Mouse (Mus musculus): ENCODE data around the gene Zranb1.

Gene Zranb1

DNA sequence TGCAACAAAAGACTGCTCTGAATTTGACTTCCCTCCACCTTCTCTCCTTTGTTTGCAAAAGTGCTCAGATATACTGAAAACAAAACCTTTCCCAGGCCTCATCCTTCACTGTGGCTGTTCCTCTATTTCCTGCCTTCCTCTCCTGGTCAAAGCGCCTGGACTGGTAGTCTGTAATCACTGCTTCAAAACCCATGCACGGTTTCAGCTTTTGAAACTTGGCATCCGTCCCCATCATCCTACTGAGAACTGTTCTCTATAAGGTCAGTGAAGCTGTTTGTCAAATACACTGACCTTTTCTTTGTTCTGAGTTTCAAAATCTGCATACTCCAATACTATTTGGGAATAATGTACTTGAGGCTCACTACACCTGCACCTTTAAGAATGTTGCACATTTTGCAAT lies 3.7 kb upstream of the Zranb1 start:
- DNase-seq (ENCODE audit: low read depth, low spot score), result no peak

- DNase-seq (ENCODE audit: low read depth, low spot score), result no peak
These were observed 887 bp upstream of the Zranb1 start for GRCm38 (mm10) chr7:132930055-132930454.

DNA sequence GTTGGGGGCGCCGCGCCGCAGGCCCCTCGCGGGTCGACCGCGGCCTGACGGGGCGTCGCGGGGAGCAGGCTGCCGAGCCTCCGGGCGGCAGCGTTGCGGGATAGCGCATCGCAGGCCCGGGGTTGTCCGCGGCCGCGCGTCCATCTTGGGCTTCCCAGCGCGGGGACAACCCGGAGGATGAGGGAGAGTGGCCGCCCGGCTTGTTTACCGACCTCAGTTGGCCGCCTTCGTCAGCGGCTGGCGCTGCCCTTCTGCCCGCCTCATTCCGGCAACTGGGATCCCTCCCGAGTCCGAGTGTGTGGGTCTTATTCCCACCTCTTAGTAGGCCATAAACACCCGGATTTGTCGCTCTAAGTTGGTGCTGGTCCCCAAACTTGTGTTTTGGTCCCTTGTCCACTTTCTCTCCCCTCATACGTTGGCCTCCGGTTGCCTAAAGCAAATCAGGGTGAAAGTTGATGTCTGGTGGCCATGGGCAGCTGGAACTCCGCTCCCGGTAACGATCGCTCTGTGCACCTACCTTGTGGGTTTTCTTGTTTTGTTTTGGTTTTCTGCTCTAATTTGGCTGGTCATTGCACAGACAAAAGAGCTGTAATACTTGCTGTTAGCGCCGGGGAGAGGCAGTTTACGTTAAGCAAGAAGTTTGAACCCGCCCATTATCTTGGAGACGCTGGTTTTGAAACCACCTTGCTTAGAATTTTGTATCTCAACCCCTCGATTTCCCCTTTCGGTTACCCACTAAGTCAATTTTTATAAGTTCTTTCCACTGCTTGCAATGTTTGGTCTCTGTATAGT lies 814 bp downstream of the Zranb1 start:
- no peak for DNase-seq (ENCODE audit: low read depth, low spot score)

DNA sequence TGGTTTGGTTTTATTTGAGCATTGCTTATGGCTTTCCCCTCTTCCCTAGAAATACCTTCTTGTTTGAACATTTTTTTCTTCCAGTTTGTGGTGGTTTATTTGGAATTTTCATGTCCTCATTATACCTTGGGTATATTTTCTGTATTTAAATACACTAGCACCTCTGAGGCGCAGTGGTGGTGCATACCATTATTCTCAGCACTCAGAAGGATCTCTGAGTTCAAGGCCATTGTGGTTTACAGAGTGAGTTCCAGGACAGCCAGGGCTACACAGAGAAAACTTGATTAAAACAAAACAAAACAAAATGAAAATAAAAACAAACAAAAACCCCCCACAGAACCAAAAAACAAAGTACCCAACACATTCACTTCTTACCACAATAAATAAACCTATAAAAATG lies 2.4 kb downstream of the Zranb1 start:
- no peak for DNase-seq (ENCODE audit: low read depth, low spot score)

- no peak for DNase-seq (ENCODE audit: low read depth, low spot score)
These were observed 3.8 kb downstream of the Zranb1 start for GRCm38 (mm10) chr7:132934743-132935142.

DNA sequence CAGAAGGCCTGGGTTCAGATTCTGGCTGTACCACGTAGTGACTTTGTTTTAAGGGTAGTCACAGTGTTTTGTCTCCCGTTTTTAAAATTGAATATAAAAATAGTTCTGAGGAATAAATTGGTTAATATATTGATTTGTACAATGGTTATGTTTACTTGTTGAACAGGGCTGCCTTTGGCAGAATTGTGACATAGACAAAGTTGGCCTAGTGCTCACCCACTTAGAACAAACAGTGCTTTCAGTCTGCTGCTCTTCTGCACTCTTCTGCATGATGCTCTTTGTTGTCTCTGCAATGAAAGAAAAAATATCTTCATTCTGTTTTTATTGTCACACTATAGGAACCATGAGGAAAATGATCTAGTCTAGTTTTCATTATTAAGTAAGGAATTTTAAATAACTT lies 8.2 kb downstream of the Zranb1 start:
- DNase-seq (ENCODE audit: low read depth, low spot score), result no peak

- no peak for DNase-seq (ENCODE audit: low read depth, low spot score)
These were observed 9.6 kb downstream of the Zranb1 start for GRCm38 (mm10) chr7:132940569-132940968.

GRCm38 (mm10) chr7:132949968-132950367 lies 19.0 kb downstream of the Zranb1 start:
- no peak for DNase-seq (ENCODE audit: low read depth, low spot score)

DNA sequence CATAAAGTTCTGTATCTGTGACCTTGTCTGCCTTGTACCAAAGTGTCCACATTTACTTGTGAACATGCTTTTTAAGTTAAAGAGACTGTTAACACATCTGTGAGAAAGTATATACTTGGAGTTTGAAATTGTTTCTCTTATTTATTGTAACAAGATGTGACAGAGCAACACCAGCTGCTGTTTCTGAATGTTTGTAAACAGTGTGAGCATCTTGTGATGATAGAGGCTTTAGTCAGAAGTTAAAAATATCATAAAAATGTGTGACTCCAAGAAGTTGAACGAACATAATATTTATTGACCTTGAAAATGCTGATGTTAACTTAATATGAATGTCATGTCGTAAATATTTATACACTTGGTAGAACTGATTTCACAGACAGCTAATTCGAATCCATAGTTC lies 19.7 kb downstream of the Zranb1 start:
- DNase-seq (ENCODE audit: low read depth, low spot score), result no peak

GRCm38 (mm10) chr7:132964395-132964794 lies 33.5 kb downstream of the Zranb1 start:
- no peak for DNase-seq (ENCODE audit: low read depth, low spot score)

DNA sequence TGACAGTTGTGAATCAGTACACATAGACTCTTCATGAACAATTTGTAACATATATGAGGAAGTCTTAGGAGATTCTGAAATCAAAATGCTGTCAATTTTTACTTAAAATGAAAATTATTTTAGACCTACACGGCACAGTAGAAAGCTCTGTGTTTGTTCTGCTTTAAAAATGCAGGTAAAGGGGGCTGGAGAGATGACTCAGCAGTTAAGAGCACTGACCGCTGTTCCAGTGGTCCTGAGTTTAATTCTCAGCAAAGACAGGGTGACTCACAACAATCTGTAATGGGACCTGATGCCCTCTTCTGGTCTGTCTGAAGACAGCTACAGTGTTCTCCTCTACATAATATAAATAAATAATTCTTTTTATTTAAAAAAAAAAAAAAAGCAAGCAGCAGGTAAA lies 34.8 kb downstream of the Zranb1 start:
- DNase-seq (ENCODE audit: low read depth, low spot score), result no peak

DNA sequence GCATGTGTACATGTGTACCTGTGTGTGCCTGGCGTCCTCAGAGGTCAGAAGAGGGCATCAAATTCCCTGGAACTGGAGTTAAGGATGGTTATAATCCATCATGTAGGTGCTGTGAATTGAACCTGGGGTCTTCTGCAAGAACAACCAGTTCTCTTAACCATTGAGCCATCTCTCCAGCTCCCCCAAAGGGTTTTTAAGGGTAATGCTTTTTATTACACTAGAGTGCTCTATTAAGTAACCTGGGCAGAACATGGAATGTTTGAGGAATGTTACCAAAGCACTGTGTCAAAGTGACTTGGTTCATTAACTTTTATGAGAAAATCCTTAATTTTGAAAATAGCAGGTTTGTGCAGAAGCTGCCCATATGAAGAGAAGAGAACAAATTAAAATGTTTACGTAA lies 41.1 kb downstream of the Zranb1 start:
- no peak for DNase-seq (ENCODE audit: low read depth, low spot score)

DNA sequence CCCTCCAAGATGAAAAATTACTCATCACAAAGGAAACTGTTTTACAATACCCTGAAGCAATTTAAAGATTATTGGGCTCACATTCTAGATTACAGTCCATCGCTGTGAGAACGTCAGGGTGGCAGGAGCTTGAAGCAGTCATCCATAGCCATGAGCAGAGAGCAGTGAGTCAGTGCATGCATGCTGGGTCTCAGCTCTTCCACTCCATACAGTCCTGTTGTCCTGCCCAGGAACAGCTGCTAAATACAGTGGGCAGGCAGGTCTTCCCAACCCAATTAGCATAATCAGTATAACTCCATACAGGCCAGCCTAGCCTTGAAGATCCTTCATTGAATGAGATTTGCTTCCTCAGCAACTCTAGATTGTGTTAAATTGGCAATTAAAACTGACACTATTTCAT lies 45.1 kb downstream of the Zranb1 start:
- DNase-seq (ENCODE audit: low read depth, low spot score), result no peak

DNA sequence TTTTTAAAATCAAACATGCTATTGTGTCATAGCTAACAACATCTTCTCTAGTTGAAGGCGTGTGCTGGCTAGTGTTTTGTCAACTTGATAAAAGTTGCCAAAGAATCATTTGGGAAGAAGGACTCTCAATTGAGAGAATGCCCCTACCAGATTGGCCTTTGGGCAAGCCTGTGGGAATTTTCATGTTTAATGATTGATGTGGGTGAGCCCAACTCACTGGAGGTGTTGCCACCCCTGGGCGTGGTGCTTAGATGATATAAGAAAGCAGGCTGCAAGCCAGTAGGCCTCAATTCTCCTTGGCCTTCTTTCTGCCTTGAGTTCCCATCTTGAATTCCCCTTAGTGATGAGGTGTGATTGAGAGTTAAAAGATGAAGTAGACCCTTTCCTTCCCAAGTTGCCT lies 47.0 kb downstream of the Zranb1 start:
- no peak for DNase-seq (ENCODE audit: low read depth, low spot score)

- no peak for DNase-seq (ENCODE audit: low read depth, low spot score)
These were observed 51.7 kb downstream of the Zranb1 start for GRCm38 (mm10) chr7:132982639-132983038.

DNA sequence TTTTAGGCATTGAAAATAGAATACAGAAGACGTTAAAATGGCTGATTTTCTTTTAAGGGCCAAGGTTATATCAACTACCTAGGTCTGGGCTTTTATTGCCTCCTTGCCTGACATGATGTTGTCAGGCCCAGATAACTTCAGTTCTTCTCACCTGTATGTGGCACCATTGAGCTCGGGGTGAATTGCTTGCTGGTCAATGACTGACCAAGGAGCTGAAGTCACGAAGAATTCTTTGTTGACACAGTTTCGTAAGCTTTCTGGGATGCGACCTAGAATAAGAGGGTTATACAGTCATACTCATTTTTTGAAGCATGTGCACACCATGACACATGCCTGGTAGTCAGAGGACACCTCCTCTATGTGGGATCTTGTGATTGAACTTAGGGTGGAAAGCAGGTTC lies 58.9 kb downstream of the Zranb1 start:
- DNase-seq (ENCODE audit: low read depth, low spot score), result no peak

- DNase-seq (ENCODE audit: low read depth, low spot score), result no peak
These were observed 60.4 kb downstream of the Zranb1 start for GRCm38 (mm10) chr7:132991240-132991900.

- no peak for DNase-seq (ENCODE audit: low read depth, low spot score)
These were observed 62.1 kb downstream of the Zranb1 start for GRCm38 (mm10) chr7:132992967-132993615.

DNA sequence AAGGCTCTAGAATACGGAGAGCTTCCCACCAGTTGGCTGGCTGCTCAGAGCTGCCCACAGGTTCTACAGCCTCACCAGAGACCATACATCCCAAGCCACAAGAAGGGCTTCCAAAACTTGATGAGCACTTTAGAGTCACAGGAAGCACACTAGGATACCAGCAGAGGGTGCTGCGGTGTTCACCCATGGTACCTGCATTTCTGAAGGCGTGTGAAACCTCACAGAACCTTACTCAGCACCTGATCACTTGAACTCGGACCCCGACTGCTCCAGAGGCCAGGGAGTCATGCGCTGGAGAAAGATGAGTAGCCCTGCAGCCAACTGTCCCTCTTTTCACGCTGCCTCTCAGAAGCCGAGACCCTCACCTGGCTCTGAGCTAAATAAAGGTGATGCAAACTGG lies 63.2 kb downstream of the Zranb1 start:
- no peak for DNase-seq (ENCODE audit: low read depth, low spot score)

DNA sequence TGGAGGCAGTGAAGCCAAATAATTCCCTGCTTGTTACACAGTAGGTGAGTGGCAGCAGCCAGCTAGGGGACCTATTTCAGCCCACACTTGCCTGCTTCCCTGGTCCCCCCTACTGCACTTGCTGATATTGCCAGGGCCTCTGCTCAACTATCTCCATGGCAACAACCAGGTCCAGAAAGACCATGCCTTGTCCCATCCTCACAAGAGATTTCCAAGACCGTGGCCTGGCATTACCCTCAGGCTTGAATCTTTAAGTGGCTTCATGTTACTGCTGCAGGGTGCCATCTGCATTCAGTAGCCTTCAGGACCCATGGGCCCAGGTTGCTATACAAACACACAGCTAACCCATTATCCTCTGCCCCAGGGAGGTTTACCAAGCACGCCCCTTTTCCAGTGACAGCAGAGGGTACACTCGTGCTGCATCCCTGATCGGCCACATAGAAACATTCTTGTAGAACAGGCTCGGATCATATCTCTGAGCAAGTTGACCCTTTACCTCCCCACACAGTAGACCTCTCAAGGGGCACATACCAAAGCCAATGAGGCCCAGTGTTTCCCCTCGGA lies 63.8 kb downstream of the Zranb1 start:
- DNase-seq (ENCODE audit: low read depth, low spot score), result no peak

- DNase-seq (ENCODE audit: low read depth, low spot score), result no peak
These were observed 65.4 kb downstream of the Zranb1 start for GRCm38 (mm10) chr7:132996391-132996790.

GRCm38 (mm10) chr7:132998639-132999038 lies 67.7 kb downstream of the Zranb1 start:
- no peak for DNase-seq (ENCODE audit: low read depth, low spot score)

GRCm38 (mm10) chr7:132999061-132999460 lies 68.1 kb downstream of the Zranb1 start:
- DNase-seq (ENCODE audit: low read depth, low spot score), result no peak

Data from retina, postnatal 7 days (tissue).